Mouse (Mus musculus) inflammation-experienced regulatory T-cells, adult 6 months (primary cell): ENCODE results near the gene Mras. TPM values are rescaled to one million over a fixed set of nuclear protein-coding genes. Genes with fewer than 3 reads are reported as not detected.

Source experiments
- ATAC-seq: one replicate; pipeline ENCODE4 v1.8.0; 2017
- polyA plus RNA-seq, 3 experiments: library from polyadenylated mRNA; unstranded; fragments of 100-300 nt; shearing (Covaris generic); gene quantifications; one replicate each; pipeline ENCODE4 v1.2.1; 2017

The Mras gene
- polyA plus RNA-seq, 3 experiments from 2014 or later: 0.32 TPM; not detected in 2

DNA sequence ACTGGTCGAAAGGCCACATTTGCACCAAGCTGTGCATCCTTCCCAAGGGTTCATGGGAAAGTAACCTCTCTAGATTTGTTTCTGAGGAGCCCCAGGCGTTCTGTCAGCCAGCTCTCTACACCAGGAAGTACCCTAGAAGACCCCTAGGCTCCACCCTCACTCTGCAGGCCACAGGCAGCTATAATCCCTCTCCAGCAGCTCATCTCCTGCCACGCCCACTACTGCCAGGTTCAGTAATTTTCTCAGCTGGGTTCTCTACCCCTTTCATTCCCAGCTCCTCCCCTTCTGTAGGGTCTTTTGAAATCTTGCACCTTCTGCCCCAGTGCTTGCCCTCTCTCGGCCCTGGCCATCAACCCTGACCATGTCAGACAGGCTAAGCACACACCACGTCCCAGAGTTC, 81.2 kb downstream of the Mras start:
- ATAC-seq: no peak

DNA sequence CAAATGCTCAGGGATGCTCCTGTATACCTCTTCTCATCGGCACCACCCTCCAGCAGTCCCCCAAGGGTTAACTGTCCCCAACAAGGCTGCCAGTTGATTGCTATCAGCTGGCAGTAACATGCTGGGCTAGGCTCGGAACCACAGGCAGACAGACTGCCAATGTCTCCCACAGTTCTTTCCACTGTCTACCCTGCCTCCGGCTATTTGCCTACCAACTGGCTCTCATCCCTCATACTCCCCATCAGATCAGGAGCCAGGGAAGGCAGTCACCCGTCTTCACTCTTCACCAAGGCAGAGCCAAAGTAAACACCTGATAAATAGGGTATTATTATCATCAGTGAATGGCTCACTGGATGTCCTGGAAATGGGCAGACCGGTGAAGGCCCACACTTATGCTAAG, 82.4 kb downstream of the Mras start:
- ATAC-seq: no peak

DNA sequence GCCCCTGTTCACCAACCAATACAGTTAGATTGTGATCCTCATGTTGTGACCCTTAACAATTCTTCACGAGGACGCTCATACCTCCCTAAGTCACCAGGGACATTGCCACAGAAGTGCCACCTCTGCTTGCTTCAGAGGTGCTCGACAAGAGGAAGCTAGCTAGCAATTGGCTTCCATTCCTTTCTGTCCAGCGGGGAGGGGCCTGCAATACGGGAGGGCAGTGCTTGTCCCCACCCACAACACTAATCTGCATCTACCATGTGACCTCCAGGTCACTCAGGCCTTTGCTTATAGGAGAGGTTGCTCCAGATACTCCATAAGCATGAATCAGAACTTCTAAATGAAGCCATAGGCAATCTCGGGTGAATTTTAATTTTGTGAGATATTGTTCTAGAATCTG, 83.8 kb downstream of the Mras start:
- no peak for ATAC-seq

DNA sequence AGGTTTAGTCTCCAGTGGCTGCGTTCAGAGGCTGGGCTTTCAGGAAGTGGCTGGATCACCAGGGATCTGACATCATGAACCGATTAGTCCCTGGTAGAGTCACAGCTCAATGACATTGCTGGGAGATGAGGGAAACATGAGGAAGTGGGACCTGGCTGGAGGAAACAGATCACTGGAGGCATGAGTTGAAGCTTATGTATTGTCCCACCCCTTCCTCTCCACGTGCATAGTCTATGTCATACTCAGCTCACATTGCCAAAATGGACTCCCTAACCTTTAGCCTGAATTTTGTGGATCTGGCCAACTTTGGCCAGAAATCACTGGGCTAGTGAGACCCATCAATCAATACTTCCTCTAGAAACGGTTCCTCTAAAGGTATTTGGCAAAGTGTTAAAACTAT, 84.2 kb downstream of the Mras start:
- no peak for ATAC-seq

DNA sequence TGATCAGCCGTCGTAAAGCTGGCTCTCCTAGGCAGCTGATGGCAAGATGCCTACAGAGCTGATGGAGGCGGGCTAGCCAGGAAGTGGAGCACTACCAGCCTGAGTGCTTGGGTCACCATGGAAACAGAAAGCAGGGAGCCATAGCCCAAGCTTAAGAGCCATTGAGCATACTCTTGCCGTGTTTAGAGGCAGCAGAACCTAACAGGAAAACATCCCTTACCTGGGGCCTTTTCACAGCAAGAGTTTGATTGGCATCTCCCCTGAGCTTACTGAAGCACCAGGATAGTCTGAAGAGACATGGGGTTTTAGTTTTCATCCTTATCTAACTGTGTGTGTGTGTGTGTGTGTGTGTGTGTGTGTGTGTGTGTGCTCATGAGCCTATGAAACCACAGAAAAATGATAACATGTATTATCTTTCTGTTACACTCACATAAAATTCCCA, 91.8 kb downstream of the Mras start:
- no peak for ATAC-seq

DNA sequence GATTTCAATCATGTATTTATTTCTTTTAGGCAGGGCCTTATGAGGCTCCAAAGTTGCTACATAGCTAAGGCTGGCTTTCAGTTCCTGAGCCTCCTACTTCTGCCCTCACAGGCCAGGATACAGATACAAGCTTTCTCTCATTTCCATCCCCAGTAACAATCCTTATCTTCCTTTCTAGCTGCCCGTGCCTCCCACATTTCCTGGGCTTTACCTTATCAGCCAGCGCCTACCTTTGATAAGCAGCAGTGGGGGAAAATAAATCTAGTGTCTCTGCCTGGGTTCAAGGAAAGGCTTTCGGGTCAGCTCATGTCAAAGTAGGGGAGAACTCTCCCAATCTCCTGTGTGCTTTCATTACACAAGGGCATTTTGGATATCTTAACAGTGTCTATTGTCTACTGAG, 95.6 kb downstream of the Mras start:
- no peak for ATAC-seq

DNA sequence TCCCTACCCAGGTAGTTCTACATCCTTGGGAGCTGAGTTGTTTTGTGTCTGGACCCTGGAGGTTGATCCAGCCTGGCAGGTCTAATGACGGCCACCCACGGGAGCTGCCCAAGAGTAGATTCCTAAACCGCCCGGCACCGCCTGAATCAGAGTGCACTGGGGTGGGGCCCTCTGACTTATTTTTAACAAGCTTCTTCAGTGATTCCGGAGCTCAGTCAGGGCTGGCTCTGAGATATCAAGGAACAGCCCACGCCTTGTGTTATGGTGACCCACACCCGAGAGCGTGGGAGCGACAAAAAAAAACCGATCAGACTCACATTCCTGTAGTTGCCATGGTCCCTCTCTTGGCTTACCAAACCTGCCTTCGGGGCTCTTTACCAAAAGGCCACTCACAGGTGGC, 97.1 kb downstream of the Mras start:
- no peak for ATAC-seq

DNA sequence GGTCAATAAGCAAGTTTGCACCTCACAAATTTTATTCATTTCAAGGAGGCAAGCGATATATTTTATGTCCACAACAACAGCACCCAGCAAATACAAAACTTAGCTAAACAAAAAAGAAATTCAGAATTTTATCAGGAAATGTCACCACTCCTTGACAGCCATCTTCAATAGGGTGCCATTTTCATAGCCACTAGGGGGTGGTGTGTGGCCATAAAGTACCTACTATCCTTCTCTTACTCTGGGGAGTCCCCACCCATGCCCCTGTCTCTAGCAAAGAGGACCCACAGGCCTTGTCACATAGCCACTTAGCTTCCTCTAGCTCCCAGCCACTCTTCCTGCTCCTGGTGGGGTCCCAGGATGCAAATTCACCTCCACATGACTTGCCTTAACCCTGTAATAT, 98.0 kb downstream of the Mras start:
- no peak for ATAC-seq

DNA sequence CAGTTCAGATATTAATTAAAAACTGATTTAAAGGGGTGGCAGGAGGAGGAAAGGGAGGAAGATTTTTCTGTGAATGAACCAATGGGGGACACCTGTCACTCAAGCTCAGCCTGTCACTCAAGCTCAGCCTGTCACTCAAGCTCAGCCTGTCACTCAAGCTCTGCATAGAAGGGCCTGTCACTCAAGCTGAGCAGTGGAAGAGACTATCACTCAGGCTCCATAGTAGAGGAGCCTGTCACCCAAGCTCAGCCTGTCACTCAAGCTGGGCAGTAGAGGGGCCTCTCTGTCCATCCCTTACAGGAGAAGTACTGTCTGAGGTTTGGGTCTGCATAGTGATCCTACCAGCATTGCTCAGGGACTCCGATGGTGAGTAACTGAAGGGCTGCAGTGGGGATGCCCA, 98.9 kb downstream of the Mras start:
- no peak for ATAC-seq

DNA sequence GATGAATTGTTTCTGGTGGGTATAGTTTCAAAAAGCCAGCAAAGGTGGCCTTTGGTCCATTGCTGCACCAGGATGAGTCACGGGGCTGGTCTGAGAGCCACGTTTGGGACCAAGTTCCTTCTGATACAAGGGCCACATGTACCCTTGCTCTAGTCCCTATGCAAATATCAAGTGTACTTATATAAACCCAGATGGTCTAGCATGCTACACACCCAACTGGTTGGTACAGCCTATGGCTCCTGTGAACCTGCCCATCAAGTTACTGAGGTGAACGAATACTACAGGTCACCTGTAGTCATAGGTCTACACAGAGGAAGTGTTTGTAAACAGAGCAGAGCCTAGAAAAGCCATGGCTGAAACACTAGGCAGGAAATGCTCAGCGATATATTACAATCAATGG, 100.6 kb downstream of the Mras start:
- ATAC-seq: no peak

Other genes starting within 250 kb of the Mras start
- not detected for gene Faiml, start 200.1 kb downstream of the Mras start, polyA plus RNA-seq
- gene Cep70, start 194.0 kb downstream of the Mras start, polyA plus RNA-seq: 10 to 100 TPM; 19.6 to 29.6 (median 20.3) TPM
- under 1 TPM in 2 of 3 experiments, not detected in 1; 0.43 to 0.48 TPM for gene Esyt3, start 78.8 kb downstream of the Mras start, polyA plus RNA-seq
- gene Nme9, start 14.1 kb upstream of the Mras start, polyA plus RNA-seq: not detected
- 10 to 100 TPM; 23.7 to 33.3 (median 28.2) TPM for gene Armc8, start 131.5 kb upstream of the Mras start, polyA plus RNA-seq
- gene Dbr1, start 138.4 kb upstream of the Mras start, polyA plus RNA-seq: 10 to 100 TPM; 20.6 to 35.6 (median 24.4) TPM
- not detected for gene A4gnt, start 175.1 kb upstream of the Mras start, polyA plus RNA-seq
- gene Dzip1l, start 192.1 kb upstream of the Mras start, polyA plus RNA-seq: not detected